Mouse (Mus musculus): Measurements from ENCODE around the gene Dnah1. TPM values are rescaled to one million over a fixed set of nuclear protein-coding genes. Genes with fewer than 3 reads are reported as not detected.

Dnah1 gene
- total RNA-seq, 2 experiments from 2014 or later, result 0.33 to 0.43 TPM

DNA sequence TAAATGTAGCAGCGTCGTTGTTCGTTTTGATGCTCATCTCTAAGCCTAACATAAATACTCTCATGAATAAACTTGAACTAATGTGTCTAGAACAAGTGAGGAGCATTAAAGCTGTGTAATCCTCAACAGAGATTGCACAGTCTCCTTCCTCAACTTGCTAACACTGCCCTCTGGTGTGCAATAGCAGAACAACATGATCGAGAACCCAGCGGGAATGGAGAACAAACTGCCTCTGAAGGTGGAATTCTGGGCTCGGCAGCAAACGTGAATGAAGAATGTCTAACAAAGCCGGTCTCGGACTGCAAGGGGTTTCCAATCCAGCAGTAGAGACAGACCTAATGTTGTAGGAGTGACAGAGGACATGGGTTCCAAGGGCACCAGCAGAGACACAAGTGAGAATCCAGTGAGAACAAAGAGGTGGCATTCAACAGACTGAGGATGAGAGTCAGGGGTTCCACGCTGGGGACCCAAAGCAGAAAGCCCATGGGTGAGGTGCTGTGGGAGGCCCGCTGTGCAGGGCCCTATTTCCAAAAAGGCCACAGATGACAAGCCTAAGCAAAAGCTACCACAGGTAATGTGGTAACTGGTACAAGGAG is 89.6 kb downstream of the Dnah1 start:
- peak; percentile 82 for DNase-seq

- DNase-seq, result no peak
These were observed 90.4 kb downstream of the Dnah1 start for GRCm38 (mm10) chr14:31233070-31233995.

- no peak for DNase-seq
These were observed 91.2 kb downstream of the Dnah1 start for GRCm38 (mm10) chr14:31232404-31233069.

DNA sequence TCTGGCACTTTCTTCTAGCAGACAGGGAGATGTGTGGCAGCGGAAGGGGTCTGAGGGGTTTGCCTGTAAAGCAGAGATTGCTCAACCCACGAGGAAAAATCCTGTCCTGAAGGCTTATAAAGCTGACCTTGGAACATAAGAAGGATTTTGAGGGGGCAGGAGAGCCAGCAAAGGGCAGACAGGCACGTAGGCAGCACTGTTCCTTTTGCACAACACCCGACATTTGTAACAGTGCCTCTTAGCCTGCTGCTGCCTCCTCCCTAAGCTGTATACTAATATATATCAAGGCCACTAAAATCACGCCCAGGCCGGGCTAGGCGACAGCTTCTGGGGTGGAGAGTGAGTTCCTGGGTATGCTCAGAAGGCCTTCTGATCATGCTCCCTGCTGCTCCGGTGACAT is 93.3 kb downstream of the Dnah1 start:
- DNase-seq, result no peak

DNA sequence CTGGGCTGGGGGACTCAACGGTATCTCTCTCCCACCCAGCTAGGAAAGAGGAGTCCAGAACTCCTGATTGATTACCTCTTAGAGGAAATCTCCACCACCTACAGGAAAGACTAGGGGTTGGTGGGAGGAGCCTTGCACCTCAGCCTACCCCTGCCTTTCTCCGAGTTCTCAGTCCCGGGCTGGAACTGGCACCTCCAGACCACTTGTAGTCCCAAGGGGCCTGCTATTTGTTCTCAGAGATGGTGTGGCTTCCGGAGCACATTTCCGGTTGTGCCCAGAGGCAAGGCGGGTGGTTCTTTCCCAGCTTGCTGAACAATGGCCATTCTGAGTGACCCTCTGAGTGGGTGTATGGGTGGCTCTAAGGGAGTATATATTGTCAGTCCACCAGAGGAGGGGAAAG is 95.5 kb downstream of the Dnah1 start:
- DNase-seq, result no peak

DNA sequence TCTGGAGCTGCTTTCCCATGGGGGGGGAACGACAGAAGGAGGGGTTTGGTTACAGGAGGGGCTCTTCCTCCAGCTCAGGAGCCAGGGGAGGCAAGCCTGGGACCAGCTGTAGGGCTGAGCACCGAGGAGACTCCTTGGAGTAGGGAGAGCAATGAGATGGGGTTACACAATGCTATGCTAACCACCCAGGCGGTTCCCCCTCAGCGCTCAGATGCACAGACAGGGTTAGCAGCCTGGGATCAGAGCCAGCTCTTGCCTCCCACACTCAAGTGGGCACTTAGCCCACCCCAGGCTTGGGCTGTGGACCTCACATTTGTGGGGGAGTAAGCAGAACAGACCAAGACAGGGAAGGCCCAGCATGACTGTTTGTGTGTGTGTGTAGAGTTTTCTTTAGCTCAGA is 96.7 kb downstream of the Dnah1 start:
- peak; percentile 48 for DNase-seq

DNA sequence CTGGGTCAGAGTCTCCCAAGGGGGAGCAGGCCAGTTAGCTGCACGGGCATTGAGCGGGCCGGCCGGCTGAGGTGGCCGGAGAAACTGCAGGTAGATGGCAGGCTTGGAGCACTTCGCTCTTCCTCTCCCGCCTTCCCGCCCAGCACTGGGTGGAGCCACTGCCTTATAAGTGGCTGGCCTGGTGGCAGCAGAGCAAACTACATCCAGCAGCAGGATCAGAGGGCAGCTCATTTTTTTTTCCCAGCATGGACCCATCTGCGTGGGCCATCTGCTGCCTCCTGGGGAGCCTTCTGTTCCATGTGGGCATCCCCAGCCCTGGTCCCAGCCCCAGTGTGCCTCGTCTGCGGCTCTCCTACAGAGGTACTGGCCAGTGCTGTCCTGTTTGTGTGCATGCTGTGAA is 106.0 kb downstream of the Dnah1 start, which contains the start of gene Sema3g:
Sema3g (plus strand) TSS at position 195 of the 400 bp plus-strand sequence.
- peak; percentile 54 for DNase-seq

DNA sequence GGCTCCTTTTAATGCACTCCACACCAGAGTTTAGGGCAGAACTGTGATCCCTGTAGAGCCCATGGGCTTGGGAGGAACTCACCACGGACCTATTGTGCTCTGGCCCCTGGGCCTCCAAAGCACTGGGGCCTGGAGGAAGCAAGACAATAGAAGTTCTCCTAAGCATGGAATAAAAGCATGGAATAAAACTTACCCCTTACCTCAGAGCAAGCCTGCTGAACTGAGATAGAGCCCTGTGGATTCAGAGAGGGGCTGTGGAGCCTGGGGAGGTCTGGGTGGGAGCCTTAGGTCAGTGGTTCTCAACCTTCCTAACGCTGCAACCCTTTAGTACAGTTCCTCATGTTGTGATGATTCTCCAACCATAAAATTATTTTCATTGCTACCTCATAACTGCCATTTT is 106.8 kb downstream of the Dnah1 start, which contains the start of gene Nisch:
Nisch (minus strand) TSS at position 101 of the 400 bp plus-strand sequence.
- no peak for DNase-seq

GRCm38 (mm10) chr14:31215157-31216002 is 108.3 kb downstream of the Dnah1 start:
- peak; percentile 56 for DNase-seq

DNA sequence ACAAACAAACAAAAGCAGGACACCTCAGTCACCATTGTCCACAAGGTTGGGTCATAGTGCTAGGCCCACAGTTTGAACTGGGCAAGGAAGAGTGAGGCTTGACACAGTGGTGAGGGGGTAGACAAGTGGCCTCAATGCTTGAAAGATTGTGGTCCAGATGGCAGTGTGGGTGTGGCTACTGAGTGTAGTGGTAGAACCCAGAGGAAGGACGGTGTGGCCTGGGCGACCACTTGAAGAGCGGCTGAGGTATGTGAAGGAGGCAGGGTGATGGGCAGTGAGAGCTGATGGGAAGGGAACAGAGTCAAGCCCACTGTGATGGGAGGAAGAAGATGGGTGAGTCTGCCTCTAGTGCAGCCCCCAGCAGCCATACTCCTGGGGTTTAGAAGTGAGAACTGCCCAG is 109.0 kb downstream of the Dnah1 start:
- DNase-seq, result no peak

DNA sequence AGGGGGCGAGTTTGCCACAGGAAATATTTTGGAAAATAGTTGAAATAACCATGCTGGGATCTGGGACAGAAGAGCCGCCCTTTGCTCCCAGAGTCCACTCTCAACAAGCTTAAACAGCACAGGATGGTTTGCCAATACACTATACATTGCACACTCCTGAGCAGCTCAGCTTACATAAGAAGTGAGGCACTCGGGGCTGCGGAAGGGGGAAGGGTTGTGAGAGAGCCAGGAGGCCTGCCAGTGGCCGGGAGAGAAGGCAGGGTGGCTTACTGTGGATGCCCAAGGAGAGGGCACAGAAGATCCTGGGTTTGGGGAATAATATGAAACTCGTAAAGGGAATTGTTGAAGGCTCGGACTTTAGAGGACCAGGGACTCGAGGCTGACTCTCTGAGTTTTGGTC is 109.8 kb downstream of the Dnah1 start:
- no peak for DNase-seq

- DNase-seq, result no peak
These were observed 111.2 kb downstream of the Dnah1 start for GRCm38 (mm10) chr14:31212499-31212898.

GRCm38 (mm10) chr14:31211854-31212253 is 111.8 kb downstream of the Dnah1 start:
- no peak for DNase-seq

Other genes starting within 250 kb of the Dnah1 start
- 10 to 100 TPM; 39.5 to 43.0 TPM for gene Smim4, start 194.9 kb downstream of the Dnah1 start, total RNA-seq (2021)
- gene Nt5dc2, start 192.8 kb downstream of the Dnah1 start, total RNA-seq (2021), result 10 to 100 TPM; 14.2 to 14.5 TPM
- 10 to 100 TPM; 45.3 to 54.3 TPM for gene Stab1, start 155.3 kb downstream of the Dnah1 start, total RNA-seq (2021)
- gene Tnnc1, start 115.6 kb downstream of the Dnah1 start, total RNA-seq (2021), result 100 to 1,000 TPM; 197 to 292 TPM
- gene Nisch, start 107.0 kb downstream of the Dnah1 start, total RNA-seq (2021), result 100 to 1,000 TPM; 133 to 183 TPM
- gene Sema3g, start 106.0 kb downstream of the Dnah1 start, total RNA-seq (2021), result 1 to 10 TPM; 7.5 to 8.7 TPM
- gene Phf7, start 72.6 kb downstream of the Dnah1 start, total RNA-seq (2021), result 1 to 10 TPM; 6.2 to 6.7 TPM
- gene Bap1, start 72.4 kb downstream of the Dnah1 start, total RNA-seq (2021), result 10 to 100 TPM; 40.1 to 44.6 TPM
- gene Capn7, start 12.7 kb upstream of the Dnah1 start, total RNA-seq (2021), result 10 to 100 TPM; 28.0 to 31.1 TPM
- 10 to 100 TPM; 76.2 to 81.0 TPM for gene Sh3bp5, start 112.2 kb upstream of the Dnah1 start, total RNA-seq (2021)
- gene Eaf1, start 170.5 kb upstream of the Dnah1 start, total RNA-seq (2021), result 10 to 100 TPM; 15.0 to 24.5 TPM
- 10 to 100 TPM; 13.3 to 16.4 TPM for gene Mettl6, start 171.1 kb upstream of the Dnah1 start, total RNA-seq (2021)

Data from gastrocnemius, postnatal 10 days (tissue).